Mouse (Mus musculus) monocyte, adult 5-6 weeks (primary cell): Measurements from ENCODE around the gene Mthfd1. TPM values are rescaled to one million over a fixed set of nuclear protein-coding genes. Genes with fewer than 3 reads are reported as not detected.

ENCODE experiments used
- ATAC-seq: fragments of 153-309, 156-312 bp; replicated peaks from 2 replicates; pipeline ENCODE4 v1.8.0; 2017; ENCODE audit warnings: mild to moderate bottlenecking; ENCODE audit not compliant: low TSS enrichment, insufficient number of reproducible peaks, severe bottlenecking, poor library complexity, low FRiP score
- total RNA-seq: library from RNA; stranded (forward); fragments of 200-1000, 200-491, 200-594 nt; gene quantifications from 3 replicates; pipeline ENCODE4 v1.2.3, GENCODE M21; 2017

Gene Mthfd1
- total RNA-seq, 1 experiment from 2014 or later, result 31.0 TPM

- ATAC-seq, result no peak
Measured at GRCm38 (mm10) chr12:76260673-76261072, 5.6 kb downstream of the Mthfd1 start.

GRCm38 (mm10) chr12:76261556-76261955 lies 6.5 kb downstream of the Mthfd1 start:
- ATAC-seq, result no peak

GRCm38 (mm10) chr12:76262918-76263317 lies 7.8 kb downstream of the Mthfd1 start:
- ATAC-seq, result no peak

DNA sequence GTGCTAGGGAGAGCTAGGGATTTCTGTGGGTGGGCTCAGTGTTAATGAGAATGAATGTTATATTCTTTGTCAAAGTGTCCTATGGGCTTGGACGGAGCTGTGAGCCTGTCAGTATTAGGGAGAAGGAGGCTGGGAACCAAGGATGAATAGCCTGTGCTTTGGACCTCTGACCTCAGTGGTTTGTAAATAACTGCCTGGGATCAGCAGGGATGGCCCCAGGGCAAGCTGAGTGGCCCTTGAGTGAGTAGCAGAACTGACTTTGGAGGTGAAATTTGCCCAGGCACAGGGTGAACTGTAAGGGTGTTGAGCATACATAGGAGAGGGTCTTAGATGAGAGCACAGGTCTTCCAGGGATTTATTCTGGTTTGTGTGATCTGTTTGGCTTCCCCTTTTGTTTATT lies 8.8 kb downstream of the Mthfd1 start:
- no peak for ATAC-seq

GRCm38 (mm10) chr12:76264325-76264965 lies 9.3 kb downstream of the Mthfd1 start:
- no peak for ATAC-seq

DNA sequence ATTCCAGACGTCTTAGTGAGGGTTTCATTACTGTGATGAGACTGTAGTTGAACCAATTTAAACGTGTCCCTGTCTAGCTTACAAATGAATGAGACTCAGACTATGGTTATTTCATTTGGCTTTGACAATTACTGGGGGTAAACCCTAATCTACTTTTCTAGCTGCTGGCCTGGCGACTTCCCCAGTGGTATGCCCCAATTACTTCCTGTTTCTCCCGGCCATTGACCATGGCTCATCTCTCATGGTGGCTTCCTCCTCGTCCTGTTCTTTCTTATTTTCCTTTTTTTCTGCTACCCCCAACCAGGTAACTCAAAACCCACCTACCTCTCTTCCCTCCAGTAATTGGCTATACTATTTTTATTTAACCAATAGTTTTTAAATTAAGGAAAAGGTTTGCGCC lies 9.9 kb downstream of the Mthfd1 start:
- no peak; the same call in 1 of the 2 replicates for ATAC-seq

GRCm38 (mm10) chr12:76266875-76267274 lies 11.8 kb downstream of the Mthfd1 start:
- ATAC-seq, result peak; percentile 75; the same call in 1 of the 2 replicates

DNA sequence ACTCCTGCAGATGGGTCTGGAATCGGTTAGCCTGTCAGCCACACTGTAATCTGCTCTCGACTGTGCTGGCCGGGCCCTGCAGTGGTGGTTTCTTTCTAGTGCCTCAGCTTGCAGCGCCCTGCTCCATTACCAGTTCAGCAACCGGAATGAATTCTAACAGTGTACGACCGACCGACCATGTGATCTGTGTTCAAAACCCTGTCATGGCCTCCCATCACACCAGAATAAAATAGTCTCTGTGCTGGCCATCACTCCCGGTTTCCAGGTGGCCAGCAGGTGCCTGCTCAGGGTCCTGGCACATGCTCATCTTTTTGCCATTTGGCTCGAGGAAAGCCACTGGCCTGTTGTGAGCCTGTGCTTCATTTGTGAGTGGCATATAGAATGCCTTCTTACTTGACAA lies 13.6 kb downstream of the Mthfd1 start:
- no peak for ATAC-seq

DNA sequence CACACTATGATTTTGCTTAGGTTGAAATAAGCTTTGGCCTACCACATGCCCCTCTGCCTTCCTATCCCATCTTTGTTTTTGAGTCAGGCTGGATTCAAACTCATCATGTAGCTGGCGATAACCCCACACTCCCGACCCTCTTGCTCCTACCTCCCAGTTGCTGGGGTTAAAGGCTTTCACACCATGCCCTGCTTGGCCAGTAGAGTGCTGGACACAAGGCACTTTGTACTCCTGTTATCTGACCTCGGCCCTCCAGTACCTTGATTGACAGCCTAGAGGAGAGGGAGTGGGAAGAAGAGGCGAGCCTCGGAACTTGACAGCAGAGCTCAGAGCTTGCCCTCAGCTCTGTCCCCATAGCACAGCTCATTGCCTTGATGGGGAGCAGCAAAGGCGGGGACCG lies 14.1 kb downstream of the Mthfd1 start:
- ATAC-seq, result no peak

GRCm38 (mm10) chr12:76271516-76271915 lies 16.4 kb downstream of the Mthfd1 start:
- no peak for ATAC-seq

DNA sequence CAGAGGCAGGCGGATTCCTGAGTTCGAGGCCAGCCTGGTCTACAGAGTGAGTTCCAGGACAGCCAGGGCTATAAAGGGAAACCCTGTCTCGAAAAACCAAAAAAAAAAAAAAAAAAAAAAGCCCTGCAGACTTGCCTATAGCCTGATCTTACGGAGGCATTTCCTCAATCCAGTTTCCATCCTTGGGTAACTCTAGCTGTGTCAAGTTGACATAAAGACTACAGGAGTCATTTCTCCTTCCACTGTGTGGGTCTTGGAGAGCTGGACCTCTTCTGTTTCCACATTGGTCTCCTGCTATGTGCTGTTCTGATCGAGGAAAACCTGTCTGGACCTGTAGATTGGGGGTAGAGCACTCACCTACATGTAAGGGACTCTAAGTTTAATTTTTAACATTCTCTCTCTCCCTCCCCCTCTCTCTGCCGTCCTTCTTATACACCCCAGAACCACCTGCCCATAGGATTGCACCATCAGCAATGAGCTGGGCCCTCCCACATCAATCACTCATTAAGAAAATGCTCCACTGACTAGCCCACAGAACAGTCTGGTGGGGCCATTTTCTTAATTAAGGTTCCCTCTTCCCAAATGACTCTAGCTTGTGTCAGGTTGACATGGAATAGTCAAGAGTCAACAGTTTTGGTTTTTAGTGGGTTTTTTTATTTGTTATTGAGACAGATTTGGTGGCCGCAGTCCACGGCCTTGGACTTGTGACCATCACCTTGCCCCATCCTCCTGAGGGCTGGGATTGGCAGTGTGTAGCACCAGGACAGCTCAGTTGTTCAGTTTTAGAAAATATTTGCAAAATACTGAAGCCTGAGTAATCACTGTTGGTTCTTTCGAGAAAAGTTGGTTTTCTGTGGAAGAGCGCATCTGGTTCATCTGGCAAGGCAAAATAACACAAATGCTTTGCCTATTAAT lies 17.8 kb downstream of the Mthfd1 start:
- ATAC-seq, result no peak

DNA sequence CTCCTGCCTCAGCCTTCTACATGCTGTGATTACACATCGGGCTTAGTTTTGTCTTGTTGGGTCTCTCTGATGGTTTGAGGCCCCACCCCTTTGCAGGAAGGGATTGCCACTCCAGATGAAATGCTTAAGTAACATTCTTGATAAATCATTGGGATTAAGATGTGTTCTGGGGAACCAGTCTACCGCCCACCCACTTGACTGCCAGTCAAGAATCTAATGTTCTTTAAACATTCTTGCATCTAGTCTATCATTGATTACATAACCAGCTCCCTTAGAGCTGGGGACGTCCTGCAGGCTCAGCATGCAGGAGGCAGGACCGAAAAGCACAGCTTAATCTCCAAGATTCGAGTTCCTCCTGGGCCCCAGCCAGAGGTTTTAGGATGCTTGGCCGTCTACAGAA lies 23.1 kb downstream of the Mthfd1 start:
- ATAC-seq, result no peak

GRCm38 (mm10) chr12:76280556-76280955 lies 25.5 kb downstream of the Mthfd1 start:
- ATAC-seq, result no peak

DNA sequence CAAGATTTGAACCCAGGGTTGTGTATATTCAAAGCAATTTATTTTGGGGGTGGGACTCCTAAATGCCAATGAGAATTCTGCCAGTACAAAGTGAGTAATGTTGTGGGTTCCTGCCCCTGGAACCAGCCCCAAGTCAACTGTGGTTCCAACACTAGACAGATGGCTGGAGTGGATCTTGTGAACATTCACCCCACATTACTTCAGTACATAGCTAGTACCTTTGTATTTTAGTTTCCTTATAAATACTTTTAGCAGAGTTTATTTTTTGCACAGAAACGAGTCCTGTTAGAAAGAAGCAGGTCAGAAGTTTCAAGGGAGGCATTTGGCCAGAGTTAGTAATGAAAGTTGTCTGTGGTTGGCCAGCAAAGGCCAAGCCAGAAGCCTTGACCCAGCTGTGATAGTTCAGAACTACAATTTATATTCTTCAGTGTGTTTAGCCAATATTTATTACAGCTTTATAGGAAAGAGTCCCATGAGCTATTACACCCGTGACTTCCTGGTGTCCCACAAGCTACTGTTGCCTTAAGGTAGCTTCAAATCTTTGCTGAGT lies 26.1 kb downstream of the Mthfd1 start:
- ATAC-seq, result no peak

DNA sequence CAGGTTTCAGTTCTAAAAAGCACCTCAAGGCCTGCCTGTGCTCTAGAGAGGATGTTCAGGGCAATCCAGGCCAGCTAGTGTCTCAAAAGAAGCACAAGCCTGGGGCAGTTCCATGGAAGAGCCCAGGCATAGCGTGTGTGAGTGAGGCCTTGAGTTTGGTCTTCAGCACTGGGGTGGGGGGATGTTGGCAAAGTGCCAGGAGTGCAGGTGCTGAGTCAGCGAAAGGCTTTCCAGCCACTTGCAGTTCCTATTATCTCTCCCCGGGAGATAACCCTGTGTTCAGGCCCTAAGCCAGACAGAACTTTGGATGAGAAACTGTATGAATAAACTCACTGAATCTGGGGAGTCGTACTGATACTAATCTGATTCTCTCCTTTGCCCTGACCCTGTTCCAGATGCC lies 27.0 kb downstream of the Mthfd1 start:
- no peak for ATAC-seq

GRCm38 (mm10) chr12:76282532-76283173 lies 27.6 kb downstream of the Mthfd1 start:
- no peak for ATAC-seq

DNA sequence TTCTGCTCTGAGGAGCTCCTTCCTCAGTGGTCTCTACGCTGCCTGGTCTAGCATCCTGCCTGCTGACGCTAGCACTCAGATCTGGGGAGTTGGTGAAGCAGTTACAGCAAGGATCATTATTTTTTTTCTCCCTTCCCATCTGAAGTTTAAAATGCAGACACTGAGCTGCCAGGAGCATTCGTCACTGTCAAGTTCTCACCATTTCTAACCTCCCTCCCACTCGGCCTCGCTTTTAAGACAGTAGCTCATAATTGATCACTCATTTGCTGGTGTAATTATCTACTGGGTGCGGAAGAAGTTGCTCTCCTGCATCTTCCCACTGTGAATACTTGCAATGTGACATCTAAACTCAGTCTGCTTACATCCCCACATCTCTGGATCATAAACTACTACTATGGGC lies 30.3 kb downstream of the Mthfd1 start:
- no peak for ATAC-seq

DNA sequence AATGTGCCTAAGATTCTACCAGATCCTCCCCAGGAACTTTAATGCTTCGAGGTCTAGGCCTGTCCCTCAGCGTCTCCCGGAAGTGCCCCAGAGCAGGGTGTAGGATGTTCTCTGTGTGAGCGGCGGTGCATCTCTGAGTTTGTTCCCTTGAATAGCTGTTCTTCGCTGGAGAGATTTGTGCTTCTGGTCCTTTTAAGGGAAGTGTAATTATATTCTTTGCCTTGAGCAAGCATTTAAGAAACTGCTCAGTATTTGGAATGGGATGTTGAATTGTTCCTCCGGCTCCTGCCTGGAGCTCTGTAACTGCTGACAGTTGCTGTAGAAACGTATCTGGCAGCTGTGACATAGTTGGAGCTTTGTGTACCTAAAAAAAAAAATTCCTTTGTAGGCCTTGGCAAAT lies 32.9 kb downstream of the Mthfd1 start:
- no peak for ATAC-seq

- no peak for ATAC-seq
Measured at GRCm38 (mm10) chr12:76288494-76288893, 33.4 kb downstream of the Mthfd1 start.
